Mouse (Mus musculus) intestine, embryonic 14.5 days (tissue): Measurements from ENCODE around the gene Rgmb. TPM values are rescaled to one million over a fixed set of nuclear protein-coding genes. Genes with fewer than 3 reads are reported as not detected.

Source experiments
- ATAC-seq: fragments of 200-750 bp; cut with Nextera tagmentation; replicated peaks from 2 replicates; pipeline ENCODE4 v1.8.0; 2017; ENCODE audit warnings: low read depth, moderate number of reproducible peaks, moderate TSS enrichment, moderate library complexity; ENCODE audit not compliant: low FRiP score, low TSS enrichment
- DNase-seq: peaks from one replicate; pipeline ENCODE4 v3.0.0-alpha.2; 2018; ENCODE audit warnings: low spot score
- H3K27ac ChIP-seq: fragments of 300-500 bp; sonication (generic); 2 replicates; pipeline ENCODE4 v1.5.1; 2014; ENCODE audit warnings: low read depth, mild to moderate bottlenecking, control low read depth
- H3K27me3 ChIP-seq: fragments of 300-500 bp; sonication (generic); replicated peaks from 2 replicates; pipeline ENCODE4 v1.6.1; 2014; ENCODE audit warnings: low read length, control low read depth; ENCODE audit not compliant: control insufficient read depth, insufficient read depth
- H3K36me3 ChIP-seq: fragments of 300-500 bp; sonication (generic); 2 replicates; pipeline ENCODE4 v1.6.1; 2014; ENCODE audit warnings: low read length, control low read depth; ENCODE audit not compliant: control insufficient read depth, insufficient read depth
- H3K4me1 ChIP-seq: fragments of 300-500 bp; sonication (generic); replicated peaks from 2 replicates; pipeline ENCODE4 v1.6.1; 2014; ENCODE audit warnings: low read length, control low read depth, mixed read lengths; ENCODE audit not compliant: control insufficient read depth, insufficient read depth
- H3K4me2 ChIP-seq: fragments of 300-500 bp; sonication (generic); 2 replicates; pipeline ENCODE4 v1.6.1; 2014; ENCODE audit warnings: low read length
- H3K4me3 ChIP-seq: fragments of 300-500 bp; sonication (generic); 2 replicates; pipeline ENCODE4 v1.5.1; 2014; ENCODE audit warnings: low read depth, low read length, control low read depth, mixed read lengths
- H3K9ac ChIP-seq: fragments of 300-500 bp; sonication (generic); 2 replicates; pipeline ENCODE4 v1.6.1; 2014; ENCODE audit warnings: mild to moderate bottlenecking, low read length
- H3K9me3 ChIP-seq: fragments of 300-500 bp; sonication (generic); 2 replicates; pipeline ENCODE4 v1.6.1; 2016; ENCODE audit warnings: low read length, control low read depth; ENCODE audit not compliant: control insufficient read depth
- WGBS: fragments of 180-500 bp; shearing (Covaris S2); extraction: QIAGEN DNeasy Blood & Tissue Kit; methylation state at CpG from one replicate; pipeline ENCODE4 v1.1.7; 2014; 5-methylcytosine and 5-hydroxymethylcytosine counted together
- polyA plus RNA-seq: library from polyadenylated mRNA; unstranded; fragments of >200 nt; fragmentation: Nextera tagmentation; extraction: Ambion mirVana; gene quantifications from 2 replicates; pipeline ENCODE4 v1.2.1, GENCODE M21; 2014

Rgmb gene
- polyA plus RNA-seq, 1 experiment from 2014 or later: 56.3 TPM

- H3K9me3 ChIP-seq: no peaks in the 10 kb centered on the region
- WGBS: 54% methylated on average over 4 of the region's 4 CpGs
- ATAC-seq (no peak), DNase-seq (no peak)
- no peak overlapping the region for H3K4me2 ChIP-seq
- peaks cover 15% of the 10 kb centered on the region for H3K4me1 ChIP-seq
- no peaks in the 10 kb centered on the region for H3K27me3 ChIP-seq
- H3K4me3 ChIP-seq: no peak overlapping the region
- no peak overlapping the region for H3K27ac ChIP-seq
- H3K36me3 ChIP-seq: peaks cover 41% of the 10 kb centered on the region
- no peak overlapping the region for H3K9ac ChIP-seq
These were observed 22.8 kb downstream of the Rgmb start for GRCm38 (mm10) chr17:15808015-15808414.

- Histone ChIP-seq H3K4me1 (peaks cover 15% of the 10 kb centered on the region), H3K9ac (no peak overlapping the region), H3K4me3 (no peak overlapping the region), H3K9me3 (no peaks in the 10 kb centered on the region), H3K27ac (no peak overlapping the region), H3K4me2 (no peak overlapping the region), H3K27me3 (no peaks in the 10 kb centered on the region), H3K36me3 (peaks cover 35% of the 10 kb centered on the region)
- ATAC-seq (no peak), DNase-seq (no peak)
- 89% methylated on average over 23 of the region's 23 CpGs for WGBS
These were observed 23.4 kb downstream of the Rgmb start for GRCm38 (mm10) chr17:15807295-15807984.

DNA sequence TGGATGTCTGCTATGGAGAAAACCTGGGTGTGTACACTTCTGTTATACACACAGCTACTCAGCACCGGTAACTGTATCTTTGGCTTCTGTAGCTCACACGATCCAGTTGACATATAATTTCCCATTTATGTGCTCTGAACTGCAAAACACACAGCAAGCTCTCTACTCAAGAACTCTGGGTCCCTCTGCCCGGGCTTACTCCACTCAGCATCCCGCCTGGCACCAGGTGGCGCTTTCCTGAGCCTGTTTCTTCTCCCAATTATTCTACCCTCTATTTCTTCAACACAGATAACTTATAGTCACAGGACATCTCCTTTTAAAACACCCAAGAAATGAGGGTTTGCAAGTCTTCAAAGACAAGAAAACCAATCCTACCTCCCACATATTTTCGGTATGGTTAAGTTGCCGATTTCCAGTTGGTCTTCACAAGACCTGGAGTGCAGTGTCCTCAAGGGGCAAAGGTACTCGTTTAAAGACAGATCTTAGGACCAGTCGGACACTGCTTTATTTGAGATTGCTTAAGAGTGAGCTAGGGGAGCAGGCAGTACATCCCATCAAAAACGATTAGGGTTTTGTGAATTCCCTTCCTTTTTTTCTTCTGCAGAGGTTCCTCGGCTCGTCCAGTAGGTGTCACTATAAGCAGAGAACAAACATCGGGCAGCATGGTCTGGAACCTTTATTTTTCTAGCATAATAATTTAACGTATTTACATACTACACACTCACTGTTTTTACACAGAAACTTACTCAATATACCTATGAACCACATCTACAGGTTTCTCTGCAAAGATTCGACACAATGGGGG, 26.6 kb downstream of the Rgmb start:
- H3K36me3 ChIP-seq: peaks cover 27% of the 10 kb centered on the region
- no peak overlapping the region for H3K27ac ChIP-seq
- ATAC-seq: 0 out of 2 replicates have a peak, but pooled peaks have one; percentile 25
- no peaks in the 10 kb centered on the region for H3K9me3 ChIP-seq
- H3K9ac ChIP-seq: no peak overlapping the region
- DNase-seq: peak; percentile 51
- H3K4me2 ChIP-seq: no peak overlapping the region
- H3K27me3 ChIP-seq: no peaks in the 10 kb centered on the region
- H3K4me1 ChIP-seq: peaks cover 9% of the 10 kb centered on the region
- H3K4me3 ChIP-seq: no peak overlapping the region
- WGBS: 48% methylated on average over 15 of the region's 15 CpGs

GRCm38 (mm10) chr17:15799195-15799793, 31.5 kb downstream of the Rgmb start:
- no peak overlapping the region for H3K4me2 ChIP-seq
- ATAC-seq: no peak

DNA sequence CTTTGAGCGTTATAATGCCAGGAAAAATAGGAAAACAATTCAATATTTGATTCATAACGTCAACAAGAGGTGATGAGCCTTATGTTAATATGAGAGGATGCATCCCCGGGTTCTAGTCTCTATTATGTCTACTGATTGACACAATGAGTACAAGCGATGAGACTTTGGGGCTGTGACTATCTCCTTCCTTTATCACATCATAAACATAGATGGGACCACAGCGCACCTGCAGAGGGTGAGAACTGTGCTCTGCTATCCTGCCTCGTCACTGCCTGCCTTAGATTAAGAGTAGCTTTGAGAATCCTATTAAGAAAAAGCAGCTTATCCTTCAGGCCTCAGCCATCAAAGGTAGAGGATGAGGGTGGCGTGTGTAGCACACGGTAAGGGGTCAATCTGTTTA, 40.1 kb downstream of the Rgmb start:
- Histone ChIP-seq H3K4me1 (no peaks in the 10 kb centered on the region), H3K27me3 (no peaks in the 10 kb centered on the region)
- 89% methylated on average over 8 of the region's 8 CpGs for WGBS

More at GRCm38 (mm10) chr17:15799195-15799793, 31.5 kb downstream of the Rgmb start:
- H3K9ac ChIP-seq: no peak overlapping the region
- H3K4me3 ChIP-seq: no peak overlapping the region
- no peak overlapping the region for H3K27ac ChIP-seq
- no peaks in the 10 kb centered on the region for H3K36me3 ChIP-seq
- H3K4me1 ChIP-seq: no peaks in the 10 kb centered on the region
- no peak for DNase-seq
- whole genome bisulfite sequencing: 76% methylated on average over 3 of the region's 3 CpGs
- H3K27me3 ChIP-seq: no peaks in the 10 kb centered on the region
- H3K9me3 ChIP-seq: no peaks in the 10 kb centered on the region

GRCm38 (mm10) chr17:15787036-15787435, 43.8 kb downstream of the Rgmb start:
- no peaks in the 10 kb centered on the region for H3K9me3 ChIP-seq
- no peak overlapping the region for H3K9ac ChIP-seq
- no peak for DNase-seq
- H3K27me3 ChIP-seq: no peaks in the 10 kb centered on the region
- H3K27ac ChIP-seq: no peak overlapping the region
- no peak overlapping the region for H3K4me2 ChIP-seq
- no peaks in the 10 kb centered on the region for H3K36me3 ChIP-seq
- no peaks in the 10 kb centered on the region for H3K4me1 ChIP-seq
- no peak for ATAC-seq
- no peak overlapping the region for H3K4me3 ChIP-seq
- WGBS: 27% methylated on average over 3 of the region's 3 CpGs

More for the DNA sequence above, 40.1 kb downstream of the Rgmb start:
- Histone ChIP-seq H3K27ac (no peak overlapping the region), H3K36me3 (no peaks in the 10 kb centered on the region), H3K4me3 (no peak overlapping the region), H3K4me2 (no peak overlapping the region), H3K9me3 (no peaks in the 10 kb centered on the region), H3K9ac (no peak overlapping the region)
- DNase-seq (no peak), ATAC-seq (no peak)

DNA sequence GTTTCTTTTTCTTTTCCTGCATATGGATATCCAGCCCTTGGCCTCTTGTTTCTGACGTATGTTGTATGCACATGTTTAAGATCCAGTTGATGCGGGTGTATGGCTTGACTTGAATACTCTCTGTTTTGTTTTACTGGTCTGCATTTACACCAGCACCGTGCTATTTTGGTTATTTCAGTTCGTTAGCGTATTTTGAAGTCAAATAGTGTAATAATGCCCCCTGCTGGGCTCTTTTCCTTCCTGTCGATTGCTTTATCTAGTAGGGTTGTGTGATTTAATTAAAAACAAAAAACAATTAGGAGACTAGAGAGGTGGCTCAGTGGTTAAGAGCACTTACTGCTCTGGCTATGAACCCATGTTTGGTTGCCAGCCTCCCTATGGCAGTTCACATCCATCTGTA, 52.9 kb downstream of the Rgmb start:
- no peak overlapping the region for H3K4me2 ChIP-seq
- H3K36me3 ChIP-seq: no peaks in the 10 kb centered on the region
- no peaks in the 10 kb centered on the region for H3K9me3 ChIP-seq
- no peak overlapping the region for H3K9ac ChIP-seq
- ATAC-seq (no peak), DNase-seq (no peak)
- H3K27ac ChIP-seq: no peak overlapping the region
- H3K27me3 ChIP-seq: no peaks in the 10 kb centered on the region
- whole genome bisulfite sequencing: 87% methylated on average over 6 of the region's 6 CpGs
- no peak overlapping the region for H3K4me3 ChIP-seq
- no peaks in the 10 kb centered on the region for H3K4me1 ChIP-seq

GRCm38 (mm10) chr17:15776349-15776748, 54.5 kb downstream of the Rgmb start:
- 57% methylated on average over 5 of the region's 5 CpGs for WGBS
- no peak overlapping the region for H3K4me2 ChIP-seq
- DNase-seq (no peak), ATAC-seq (no peak)
- H3K27me3 ChIP-seq: no peaks in the 10 kb centered on the region
- no peak overlapping the region for H3K4me3 ChIP-seq
- H3K9me3 ChIP-seq: no peaks in the 10 kb centered on the region
- H3K9ac ChIP-seq: no peak overlapping the region
- peaks cover 8% of the 10 kb centered on the region; the same call in 1 of the 2 replicates for H3K36me3 ChIP-seq
- no peaks in the 10 kb centered on the region for H3K4me1 ChIP-seq
- H3K27ac ChIP-seq: no peak overlapping the region
